Mouse (Mus musculus) adrenal gland, postnatal 4 days (tissue): ENCODE measurements around the gene Ngfr. TPM values are rescaled to one million over a fixed set of nuclear protein-coding genes. Genes with fewer than 3 reads are reported as not detected.

Source experiments
- DNase-seq, 2 experiments: peaks; one replicate each; pipeline ENCODE4 v3.0.0; 2021 to 2022; ENCODE audit warnings: low spot score in 2 of 2, mixed read lengths in 2 of 2
- total RNA-seq, 2 experiments: library from RNA; stranded (reverse); gene quantifications; 2 replicates each; pipeline ENCODE4 v1.2.3; 2021

The Ngfr gene
- total RNA-seq, 2 experiments from 2014 or later = 15.3 to 20.4 TPM

GRCm38 (mm10) chr11:95521563-95521962 is 66.0 kb downstream of the Ngfr start:
- peak; percentile 45 to 58 for DNase-seq

DNA sequence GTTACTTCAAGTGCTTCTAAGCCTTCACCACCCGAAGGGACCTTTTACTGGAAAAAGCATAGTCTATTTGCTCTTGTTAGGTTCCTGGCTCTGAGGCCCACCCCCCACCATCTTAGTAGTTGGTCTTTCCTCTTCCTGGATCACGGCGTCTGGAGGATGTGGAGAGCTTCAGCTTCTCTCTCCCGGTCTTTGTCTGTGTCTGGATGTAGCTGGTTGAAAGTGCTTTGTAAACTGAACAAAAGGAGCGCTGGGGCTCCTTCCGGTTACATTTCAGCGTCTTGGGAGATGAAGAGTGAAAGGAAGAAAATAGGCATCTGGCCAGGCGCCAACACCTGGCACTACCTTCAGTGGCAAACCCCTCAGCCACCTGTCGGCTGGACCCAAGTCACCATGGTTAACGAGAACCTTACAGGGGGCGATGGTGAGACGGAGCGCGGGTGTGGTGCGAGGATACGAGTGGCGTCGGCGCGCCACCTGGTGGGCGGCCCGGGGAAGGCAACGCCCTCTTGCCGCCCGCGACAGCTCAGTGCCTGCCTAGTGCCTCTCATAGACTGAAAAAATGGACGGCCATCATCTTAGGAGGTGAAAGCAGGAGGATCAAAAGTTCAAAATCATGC is 67.0 kb downstream of the Ngfr start:
- peak; percentile 73 to 83 for DNase-seq

- DNase-seq = no peak
Measured at GRCm38 (mm10) chr11:95519996-95520395, 67.5 kb downstream of the Ngfr start.

- DNase-seq = no peak
Measured at GRCm38 (mm10) chr11:95519299-95519698, 68.2 kb downstream of the Ngfr start.

Other genes starting within 250 kb of the Ngfr start
- gene Slc35b1, start 203.0 kb downstream of the Ngfr start, total RNA-seq = 10 to 100 TPM; 64.7 to 71.1 TPM
- gene Spop, start 173.7 kb downstream of the Ngfr start, total RNA-seq = 100 to 1,000 TPM; 122 to 124 TPM
- 1 to 10 TPM; 2.2 to 3.2 TPM for gene Nxph3, start 73.2 kb downstream of the Ngfr start, total RNA-seq
- gene Phb, start 79.2 kb upstream of the Ngfr start, total RNA-seq = 100 to 1,000 TPM; 215 to 226 TPM
- gene Zfp652, start 124.9 kb upstream of the Ngfr start, total RNA-seq = 10 to 100 TPM; 61.7 to 63.2 TPM
- gene B130006D01Rik, start 135.9 kb upstream of the Ngfr start, total RNA-seq = 1 to 10 TPM; 1.2 TPM
- gene Phospho1, start 236.8 kb upstream of the Ngfr start, total RNA-seq = 10 to 100 TPM; 25.5 to 26.0 TPM
- gene Gngt2, start 249.5 kb upstream of the Ngfr start, total RNA-seq = 10 to 100 TPM; 17.2 to 23.1 TPM